Mouse (Mus musculus) layer of hippocampus, adult 11-12 months (tissue): ENCODE measurements around the gene Tpm4.

Experiments
- DNase-seq: peaks from one replicate; pipeline ENCODE4 v3.0.0; 2022; ENCODE audit warnings: low spot score

The Tpm4 gene

DNA sequence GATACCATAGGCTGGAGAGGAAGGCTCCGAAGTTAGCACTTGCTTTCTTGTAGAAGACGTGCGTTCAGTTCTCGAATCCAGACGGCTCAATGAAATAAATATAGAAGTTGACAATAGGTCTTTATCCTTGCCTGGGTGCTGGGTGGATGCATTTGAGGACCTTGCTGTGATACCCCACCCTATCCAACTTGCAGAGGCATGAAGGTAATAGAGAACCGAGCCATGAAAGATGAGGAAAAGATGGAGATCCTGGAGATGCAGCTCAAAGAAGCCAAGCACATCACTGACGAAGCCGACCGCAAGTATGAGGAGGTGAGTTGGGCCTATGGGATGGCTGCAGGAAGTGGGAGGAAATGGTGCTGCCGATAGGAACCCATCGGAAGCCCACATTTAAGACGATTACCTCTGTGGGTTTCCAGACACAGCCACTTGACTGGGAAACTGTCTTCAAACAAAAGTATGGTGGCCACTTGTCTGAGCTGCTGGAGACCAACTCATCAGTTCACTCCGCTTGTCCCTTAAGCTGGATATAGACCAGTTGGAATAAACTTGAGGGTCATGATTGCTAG, 8.6 kb downstream of the Tpm4 start:
- no peak for DNase-seq

GRCm38 (mm10) chr8:72144345-72144975, 9.7 kb downstream of the Tpm4 start:
- no peak for DNase-seq

DNA sequence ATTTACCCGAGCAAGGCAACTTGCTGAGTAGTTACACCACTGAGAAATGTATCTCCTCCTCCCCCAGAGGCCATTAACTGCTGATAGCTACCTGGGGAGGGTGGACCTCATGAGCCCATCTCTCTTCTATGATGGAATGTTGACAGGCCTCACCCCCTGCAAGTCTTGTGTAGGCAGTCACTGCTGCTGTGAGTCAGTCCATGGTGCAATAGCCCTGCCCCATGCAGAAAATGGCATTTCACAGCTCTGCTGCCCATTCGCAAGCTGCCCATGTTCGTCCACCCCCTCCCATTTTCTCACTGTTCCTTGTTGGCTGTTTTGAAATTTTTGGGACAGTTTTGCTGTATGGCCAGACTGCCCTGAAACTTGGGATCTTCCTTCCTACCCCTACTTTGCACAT, 10.7 kb downstream of the Tpm4 start:
- no peak for DNase-seq

GRCm38 (mm10) chr8:72146056-72146455, 11.3 kb downstream of the Tpm4 start:
- DNase-seq = no peak

GRCm38 (mm10) chr8:72146556-72146955, 11.8 kb downstream of the Tpm4 start:
- no peak for DNase-seq

- no peak for DNase-seq
Measured at GRCm38 (mm10) chr8:72147266-72147665, 12.5 kb downstream of the Tpm4 start.

DNA sequence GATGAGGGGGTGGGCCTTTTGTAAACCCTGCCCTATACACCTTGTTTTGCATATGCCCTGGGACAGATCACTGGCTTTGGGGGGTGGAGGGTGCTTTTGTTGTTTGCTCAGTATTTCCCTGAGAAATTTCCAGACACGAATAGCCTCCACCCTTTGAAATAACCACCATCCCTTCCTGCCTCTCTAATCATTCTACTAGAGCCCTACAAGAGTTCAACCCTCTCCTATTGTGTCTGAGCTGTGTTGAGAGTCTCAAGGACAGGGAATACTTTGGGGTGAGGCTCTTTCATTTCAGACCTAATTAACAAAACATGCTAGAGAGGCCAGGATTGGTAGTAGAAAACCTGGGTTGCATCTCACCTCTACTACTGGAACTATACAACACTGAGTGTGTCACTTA, 14.3 kb downstream of the Tpm4 start:
- no peak for DNase-seq

GRCm38 (mm10) chr8:72151418-72152078, 16.8 kb downstream of the Tpm4 start:
- DNase-seq = no peak

- no peak for DNase-seq
Measured at GRCm38 (mm10) chr8:72153382-72153781, 18.6 kb downstream of the Tpm4 start.

DNA sequence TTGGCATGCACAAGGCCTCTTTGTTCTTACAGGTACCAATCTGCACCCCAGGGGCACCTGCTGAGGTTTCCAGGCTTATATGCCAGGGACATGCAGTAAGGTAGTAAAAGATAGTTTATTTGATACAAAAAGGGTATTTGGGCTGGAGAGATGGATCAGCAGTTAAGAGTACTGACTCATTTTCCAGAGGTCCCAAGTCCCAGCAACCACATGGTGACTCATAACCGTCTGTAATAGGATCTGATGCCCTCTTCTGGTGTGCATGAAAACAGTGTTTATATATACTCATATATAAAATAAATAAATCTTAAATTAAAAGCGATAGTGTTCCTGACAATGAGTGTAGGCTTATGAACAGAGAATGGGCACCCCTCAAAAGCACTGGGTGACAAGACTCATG, 23.3 kb downstream of the Tpm4 start:
- no peak for DNase-seq

DNA sequence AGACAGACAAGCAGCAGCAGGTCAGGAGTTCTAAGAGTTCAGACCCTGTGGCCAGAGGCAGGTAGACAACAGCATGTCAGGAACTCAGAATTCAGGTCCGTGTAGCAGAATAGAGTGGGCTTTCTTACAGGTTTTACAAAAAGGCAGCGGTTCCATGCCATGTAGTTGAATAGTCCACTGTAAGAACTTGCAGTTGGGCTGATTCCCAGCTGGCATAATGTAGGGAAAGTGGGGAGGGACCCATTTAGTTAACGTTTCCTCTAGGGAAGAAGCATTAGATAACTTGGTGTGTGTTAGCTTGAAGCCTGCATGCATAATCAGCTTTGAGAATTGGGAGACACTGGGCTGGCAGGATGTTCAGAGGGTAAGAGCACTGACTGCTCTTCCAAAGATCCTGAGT, 24.0 kb downstream of the Tpm4 start:
- DNase-seq = no peak

DNA sequence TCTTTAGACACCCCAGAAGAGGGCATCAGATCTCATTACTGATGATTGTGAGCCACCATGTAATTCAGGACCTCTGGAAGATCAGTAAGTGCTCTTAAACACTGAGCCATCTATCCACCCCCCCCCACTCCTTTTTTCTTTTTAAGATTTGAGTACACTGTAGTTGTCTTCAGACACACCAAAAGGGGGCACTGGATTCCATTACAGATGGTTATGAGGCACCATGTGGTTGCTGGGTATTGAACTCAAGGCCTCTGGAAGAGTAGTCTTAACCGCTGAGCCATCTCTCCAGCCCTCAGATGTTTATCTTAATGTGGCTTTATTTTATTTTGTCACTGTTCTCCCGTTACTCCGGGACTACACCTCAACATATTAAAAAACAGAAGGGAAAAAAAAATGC, 25.2 kb downstream of the Tpm4 start:
- DNase-seq = no peak

- DNase-seq = peak; percentile 100
Measured at GRCm38 (mm10) chr8:72160707-72161697, 26.2 kb downstream of the Tpm4 start, which contains the start of gene Rab8a. Gene Rab8a, plus strand, starts transcription at chr8:72161200.

DNA sequence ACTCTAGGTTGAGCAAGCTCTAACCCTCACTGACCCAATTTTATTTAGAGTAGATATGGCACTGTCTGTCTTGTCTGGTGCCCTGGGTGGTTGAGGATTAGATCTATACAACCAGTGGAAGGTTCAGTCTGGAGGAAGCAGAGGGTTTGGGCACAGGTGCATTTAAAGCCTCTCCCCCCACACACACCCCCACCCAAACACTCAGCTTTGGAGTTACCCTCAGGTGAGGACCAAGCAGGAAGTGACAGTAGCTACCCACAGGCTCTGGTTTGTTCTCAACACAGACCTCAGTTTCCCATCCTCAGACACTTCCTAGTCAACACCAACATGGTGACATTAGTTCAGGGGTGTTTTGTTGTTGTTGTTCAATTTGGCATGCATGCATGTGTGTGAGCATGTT, 28.0 kb downstream of the Tpm4 start:
- DNase-seq = no peak

- no peak for DNase-seq
Measured at GRCm38 (mm10) chr8:72169098-72169668, 34.4 kb downstream of the Tpm4 start.

DNA sequence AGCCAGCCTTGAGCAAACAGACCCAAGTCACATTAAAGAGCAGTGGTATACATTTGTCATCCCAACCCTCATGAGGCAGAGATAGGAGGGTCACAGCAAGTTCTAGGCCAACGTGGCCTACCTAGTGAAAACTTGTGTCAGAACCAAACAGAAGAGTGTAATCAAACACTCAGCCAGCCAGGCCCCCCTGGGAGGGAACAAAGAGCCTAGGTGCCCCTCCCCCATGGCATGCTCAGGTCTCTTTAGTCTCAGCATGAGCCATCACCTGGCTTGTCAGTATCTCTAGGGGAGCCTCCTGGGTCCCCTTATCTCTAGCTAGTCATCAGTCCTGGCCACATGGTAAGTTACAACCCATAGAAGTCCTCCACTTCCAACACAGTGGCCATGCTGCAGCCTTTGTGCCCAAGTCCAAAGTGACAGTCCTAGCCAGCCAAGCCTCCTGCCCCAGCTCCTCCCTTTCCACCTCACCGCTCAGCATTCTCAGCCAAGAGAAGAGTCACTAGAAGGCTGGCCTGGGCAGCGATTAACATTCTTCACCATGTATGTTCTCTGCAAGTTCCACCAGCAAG, 35.0 kb downstream of the Tpm4 start:
- no peak for DNase-seq

GRCm38 (mm10) chr8:72177346-72177925, 42.7 kb downstream of the Tpm4 start:
- peak; percentile 80 for DNase-seq

DNA sequence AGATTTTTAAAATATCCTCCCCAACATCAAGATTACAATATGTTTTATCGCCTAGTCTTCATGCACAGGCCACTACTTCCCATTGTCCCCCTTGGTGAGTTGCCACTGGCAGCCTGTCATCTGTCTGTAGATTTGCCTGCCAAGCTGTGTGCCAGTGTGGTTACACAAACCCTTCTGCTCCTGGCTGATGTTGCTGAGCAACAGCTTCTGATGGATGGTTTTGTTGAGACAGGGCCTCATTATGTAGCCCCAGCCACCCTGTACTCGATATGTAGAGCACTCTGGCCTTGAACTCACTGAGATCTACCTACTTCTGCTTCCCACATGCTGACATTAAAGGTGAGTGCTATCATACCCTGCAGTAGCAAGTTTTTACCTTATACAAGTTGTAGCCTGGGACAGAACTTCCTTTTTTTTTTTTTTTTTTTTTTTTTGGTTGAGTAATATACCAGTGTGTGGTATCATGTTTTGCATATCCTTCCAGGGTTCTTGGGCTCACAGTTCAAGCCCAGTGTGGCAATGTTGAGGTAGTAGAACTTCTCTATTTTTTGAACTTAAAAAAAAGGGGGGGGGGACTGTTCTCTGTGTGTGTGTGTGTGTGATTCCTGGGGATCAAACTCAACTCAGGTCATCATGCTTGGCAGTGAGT, 48.9 kb downstream of the Tpm4 start:
- peak; percentile 52 for DNase-seq

DNA sequence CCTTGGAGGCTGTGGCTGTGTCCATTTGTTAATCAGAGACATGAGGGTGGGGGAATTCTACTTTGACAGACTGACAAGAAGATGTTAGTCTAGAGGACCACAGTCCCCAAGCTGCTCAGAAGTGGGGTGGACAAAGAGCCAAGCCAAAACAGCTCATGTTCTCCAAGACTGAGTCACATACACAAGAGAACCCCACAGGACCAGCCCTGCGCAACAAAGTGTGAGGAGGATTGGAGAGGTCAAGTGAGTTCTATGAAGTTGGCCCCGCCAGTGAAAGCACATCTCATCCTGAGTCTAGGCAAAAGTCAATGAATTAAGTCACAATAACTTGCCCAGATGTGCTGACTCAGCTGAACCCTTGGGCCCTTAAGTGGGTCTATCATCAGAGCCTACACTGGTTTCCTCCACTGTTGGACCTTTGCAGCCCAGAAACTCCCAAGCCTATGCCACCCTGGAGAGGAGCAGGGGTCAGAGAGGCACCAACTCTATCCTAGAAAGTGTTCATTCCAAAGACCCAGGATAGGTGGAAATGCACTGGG, 53.1 kb downstream of the Tpm4 start:
- no peak for DNase-seq

- DNase-seq = no peak
Measured at GRCm38 (mm10) chr8:72189417-72190214, 54.8 kb downstream of the Tpm4 start, which contains the start of gene Hsh2d. Gene Hsh2d, plus strand, starts transcription at chr8:72189638.
